Mouse (Mus musculus) neutrophil, adult 5-6 weeks (primary cell): ENCODE data around the gene Acss1. TPM values are rescaled to one million over a fixed set of nuclear protein-coding genes. Genes with fewer than 3 reads are reported as not detected.

Source experiments
- ATAC-seq: fragments of 151-379, 151-347 bp; 2 replicates; pipeline ENCODE4 v1.8.0; 2017; ENCODE audit warnings: mild to moderate bottlenecking, moderate TSS enrichment; ENCODE audit not compliant: insufficient number of reproducible peaks, poor library complexity, low FRiP score, severe bottlenecking; ENCODE audit errors: extremely low read depth
- total RNA-seq: library from RNA; stranded (forward); fragments of 200-1000 nt; gene quantifications from 2 replicates; pipeline ENCODE4 v1.2.3, GENCODE M21; 2017

The Acss1 gene
- total RNA-seq, 1 experiment from 2014 or later: 56.7 TPM

DNA sequence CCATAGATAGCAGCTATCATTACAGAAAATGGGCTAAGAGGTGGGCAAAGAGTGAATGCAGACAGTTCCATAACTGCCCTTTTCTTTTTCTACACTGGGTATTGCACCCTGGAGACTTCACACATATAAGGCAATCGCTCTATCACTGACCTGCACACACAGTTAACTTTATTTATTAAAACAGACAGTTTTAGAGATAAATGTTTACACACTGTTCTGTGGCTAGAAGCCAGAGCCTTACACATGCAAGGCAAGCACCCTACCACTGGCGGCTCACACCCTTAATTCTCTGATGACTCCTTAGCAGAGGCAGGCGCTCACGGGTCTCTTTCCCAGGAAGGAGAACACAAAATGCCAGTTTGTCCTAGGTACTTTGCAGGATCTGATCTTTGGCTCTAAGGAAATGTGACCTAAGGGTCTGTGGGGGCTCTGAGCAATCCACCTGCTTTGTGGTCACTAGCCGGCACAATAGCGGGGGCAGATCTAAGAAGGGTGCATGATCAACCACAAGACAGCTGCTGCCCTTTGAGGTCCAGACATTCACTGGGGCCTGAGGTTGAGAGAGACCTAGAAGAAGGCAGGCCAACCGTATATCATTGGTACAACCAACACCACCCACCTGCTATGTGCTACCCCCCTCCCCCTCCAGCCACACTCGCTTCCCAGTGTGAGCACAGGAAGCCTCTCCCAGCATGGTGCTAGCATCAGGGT is 21.7 kb downstream of the Acss1 start:
- no peak for ATAC-seq

DNA sequence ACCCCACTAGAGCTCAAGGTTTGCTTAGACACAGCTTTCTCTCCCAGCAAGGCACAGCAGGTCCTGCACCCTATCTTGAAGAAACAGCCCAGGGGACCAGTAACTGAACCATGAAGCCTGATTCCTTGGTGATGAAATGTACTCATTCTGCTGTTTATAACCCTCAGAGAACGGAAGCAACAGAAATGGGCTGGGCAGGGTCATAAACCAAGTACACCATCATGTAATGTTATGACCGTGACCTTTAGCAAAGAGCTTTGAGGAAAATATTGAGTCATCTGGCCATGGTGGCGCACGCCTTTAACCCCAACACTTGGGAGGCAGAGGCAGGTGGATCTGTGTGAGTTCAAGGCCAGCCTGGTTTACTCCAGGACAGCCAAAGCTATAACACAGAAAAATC is 23.1 kb downstream of the Acss1 start:
- peak; percentile 39; the same call in 1 of the 2 replicates for ATAC-seq

DNA sequence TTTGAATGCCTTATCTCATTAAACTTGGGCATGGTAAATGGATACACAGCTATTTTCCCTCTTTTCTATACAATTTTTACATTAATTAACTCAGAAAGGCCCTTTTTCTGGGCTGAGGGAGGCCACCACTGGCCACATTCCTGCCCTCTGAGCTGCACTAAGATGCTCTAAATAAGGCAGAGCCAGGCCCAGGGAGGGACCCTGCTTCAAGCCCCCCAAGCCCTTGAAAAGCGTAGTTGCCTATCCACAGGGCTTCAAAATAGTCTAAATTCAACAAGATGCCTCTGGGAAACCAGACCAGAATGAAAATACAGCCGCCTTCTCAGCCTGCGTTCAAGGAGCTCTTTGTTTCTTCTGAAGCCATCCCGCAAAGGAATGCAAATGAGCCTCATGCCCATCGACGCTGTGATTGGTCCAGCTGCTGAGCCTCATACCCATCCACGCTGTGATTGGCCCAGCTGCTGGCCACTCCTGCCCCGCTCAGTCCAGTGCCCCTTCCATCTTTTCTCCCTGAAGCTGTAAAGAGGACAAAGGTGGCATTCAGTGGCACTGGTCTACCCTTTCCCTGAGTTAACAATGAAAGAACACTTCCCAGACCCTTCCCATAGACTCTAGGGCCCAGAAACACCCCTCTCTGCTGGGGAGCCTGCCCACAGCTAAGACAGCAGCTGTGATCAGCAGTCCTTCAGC is 24.4 kb downstream of the Acss1 start:
- no peak for ATAC-seq

GRCm38 (mm10) chr2:150643166-150643565 is 25.1 kb downstream of the Acss1 start:
- ATAC-seq: no peak

GRCm38 (mm10) chr2:150638370-150638733 is 29.9 kb downstream of the Acss1 start:
- ATAC-seq: no peak

DNA sequence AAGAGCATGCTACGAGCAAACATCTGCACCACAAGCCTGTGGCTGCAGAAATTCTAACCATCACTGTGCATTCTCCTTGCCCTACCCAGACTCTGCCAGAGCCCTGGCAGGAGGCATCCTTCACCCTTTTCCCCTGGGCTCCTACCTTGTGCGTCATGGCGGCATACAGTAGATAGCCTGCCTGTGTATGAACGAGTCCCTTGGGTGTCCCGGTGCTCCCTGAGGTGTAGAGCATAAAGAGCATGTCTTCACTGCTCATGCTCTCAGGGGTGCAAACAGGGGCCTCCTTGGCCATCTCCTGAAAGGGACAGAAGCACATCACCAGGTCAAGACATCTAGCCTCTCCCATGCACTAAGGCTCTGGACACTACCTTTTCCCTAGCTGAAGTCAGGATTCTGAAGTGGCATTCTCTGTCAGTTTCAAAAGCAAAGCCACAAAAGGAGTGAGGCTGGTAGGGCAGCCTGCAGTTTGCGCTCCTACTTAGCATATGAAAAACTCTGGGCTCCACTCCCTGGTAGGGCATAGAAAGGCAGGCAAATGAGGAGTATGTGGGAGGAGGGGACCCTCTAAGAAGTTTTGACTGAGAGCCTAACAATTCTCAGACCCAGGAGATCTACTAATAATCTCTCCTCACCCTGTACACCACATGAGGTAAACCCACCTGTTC is 30.5 kb downstream of the Acss1 start:
- ATAC-seq: no peak

GRCm38 (mm10) chr2:150635877-150636446 is 32.3 kb downstream of the Acss1 start:
- ATAC-seq: no peak

DNA sequence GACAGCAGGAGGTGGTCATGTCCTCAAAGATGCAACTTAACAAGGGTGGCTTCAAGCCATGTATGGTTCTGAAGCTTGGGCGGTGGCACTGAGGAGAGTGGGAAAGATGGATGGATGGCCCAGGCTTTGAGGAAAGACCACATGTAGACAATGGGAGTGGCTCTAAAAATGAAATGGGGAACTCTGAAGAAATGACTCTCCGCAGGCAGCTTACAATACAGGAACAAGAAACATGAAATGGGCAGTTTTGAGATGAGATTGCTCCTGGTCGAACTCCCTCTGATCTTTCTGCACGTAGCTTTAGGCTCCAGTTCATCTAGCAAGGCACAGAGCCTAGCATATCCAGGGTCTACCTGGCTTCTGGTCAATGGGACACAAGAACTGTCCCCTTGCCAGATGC is 39.0 kb downstream of the Acss1 start:
- ATAC-seq: no peak

- ATAC-seq: no peak
Observed at GRCm38 (mm10) chr2:150627140-150627539, 41.2 kb downstream of the Acss1 start.

- ATAC-seq: no peak
Observed at GRCm38 (mm10) chr2:150624926-150625325, 43.4 kb downstream of the Acss1 start.

- no peak for ATAC-seq
Observed at GRCm38 (mm10) chr2:150623957-150624356, 44.3 kb downstream of the Acss1 start.

DNA sequence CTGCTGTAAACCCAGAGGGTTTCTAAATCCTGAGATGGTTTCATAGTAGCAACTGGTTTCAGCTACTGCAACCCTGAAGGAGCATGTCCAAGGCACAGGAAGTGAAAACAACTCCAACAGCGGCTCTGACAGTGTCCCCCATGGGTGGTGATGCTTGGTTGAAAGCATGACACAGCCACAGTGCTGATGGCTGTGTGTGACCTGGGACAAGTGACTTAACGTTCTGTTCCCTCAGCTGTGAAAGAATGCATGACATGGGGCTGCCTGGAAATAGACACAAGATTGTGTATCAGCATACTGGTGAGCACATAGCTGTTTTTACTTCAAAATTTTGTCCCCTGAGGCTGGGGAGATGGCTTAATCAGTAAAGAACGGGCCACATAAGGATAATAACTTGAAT is 46.6 kb downstream of the Acss1 start:
- no peak for ATAC-seq

DNA sequence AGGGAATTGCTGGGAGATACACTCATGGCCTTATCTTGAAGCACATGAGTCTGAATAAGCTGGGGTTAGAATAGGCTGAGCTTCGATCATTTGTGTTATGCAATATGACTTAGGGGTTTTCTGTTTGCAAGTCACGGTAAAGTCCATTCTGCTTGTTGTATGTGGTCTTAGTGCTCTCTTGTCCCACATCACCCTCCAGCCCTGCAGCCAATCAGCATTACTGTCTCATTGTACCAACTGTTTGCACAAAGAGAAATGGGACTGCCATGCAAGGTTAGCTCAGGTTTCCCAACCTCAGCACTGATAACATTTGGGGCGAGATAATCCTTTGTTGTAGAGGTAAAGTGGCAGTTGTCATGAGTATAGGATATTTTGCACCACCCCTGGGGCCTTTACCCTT is 58.2 kb downstream of the Acss1 start:
- no peak for ATAC-seq

DNA sequence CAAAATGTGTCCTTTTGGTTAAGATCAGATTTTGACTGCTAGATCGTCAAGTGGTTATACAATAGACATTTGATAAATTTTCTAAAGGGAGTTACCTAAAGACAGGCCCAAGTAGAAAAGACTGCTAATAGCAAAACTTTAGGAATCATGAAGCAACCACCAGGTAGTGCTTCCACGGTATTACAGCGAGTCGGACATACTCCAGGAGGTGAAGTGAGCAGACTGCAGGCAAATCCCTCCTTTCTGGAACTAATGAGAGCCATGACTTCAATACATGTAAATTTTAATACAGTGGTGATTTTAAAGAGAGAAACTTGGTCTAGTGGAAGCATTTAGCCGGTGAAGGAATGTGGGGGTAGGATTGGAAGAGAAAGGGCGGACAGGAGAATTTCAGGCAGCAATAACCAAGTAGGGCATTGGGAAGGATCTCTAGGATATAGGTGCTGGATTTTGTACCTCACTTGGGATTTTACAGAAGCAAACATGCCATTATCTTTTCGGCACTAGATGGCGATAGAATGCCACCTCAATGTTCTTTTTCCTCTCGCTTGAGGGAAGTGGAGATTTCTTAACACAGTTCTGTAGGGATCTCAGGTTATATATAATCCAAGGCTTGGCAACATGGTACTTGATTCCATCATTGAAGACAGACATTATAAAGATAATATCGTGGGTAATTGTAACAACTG is 59.3 kb downstream of the Acss1 start:
- peak; percentile 60; the same call in 1 of the 2 replicates for ATAC-seq

- ATAC-seq: peak; percentile 96
Observed at GRCm38 (mm10) chr2:150608087-150608799, 60.1 kb downstream of the Acss1 start, which contains the start of gene Apmap. Gene Apmap, minus strand, starts transcription at chr2:150608567.

GRCm38 (mm10) chr2:150607086-150607485 is 61.2 kb downstream of the Acss1 start:
- no peak for ATAC-seq

GRCm38 (mm10) chr2:150604802-150605201 is 63.5 kb downstream of the Acss1 start:
- no peak for ATAC-seq

GRCm38 (mm10) chr2:150602166-150602565 is 66.1 kb downstream of the Acss1 start:
- ATAC-seq: no peak

DNA sequence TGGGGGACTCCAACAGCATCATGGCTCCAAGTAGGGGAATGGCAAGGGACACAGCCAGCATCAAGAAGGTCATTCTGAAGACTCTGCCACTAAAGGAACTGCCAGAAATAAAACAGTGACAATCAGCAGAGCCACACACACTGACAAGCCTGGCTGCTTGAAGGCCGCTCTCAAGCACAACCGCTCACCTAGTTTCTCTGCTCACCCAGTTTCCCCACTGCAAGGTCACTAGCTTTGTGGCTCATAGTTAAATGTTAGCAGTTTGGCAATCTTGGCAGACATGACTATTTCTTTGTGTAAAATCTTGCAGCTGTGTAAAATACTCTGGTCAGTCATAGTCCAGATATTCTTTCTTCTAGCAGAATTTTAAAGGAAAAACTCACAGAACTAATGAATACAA is 68.0 kb downstream of the Acss1 start:
- ATAC-seq: no peak
